Mouse (Mus musculus): ENCODE results near the gene Slc7a1.

Slc7a1 gene

GRCm38 (mm10) chr5:148369178-148369577 is 30.5 kb downstream of the Slc7a1 start:
- 95% methylated on average over 3 of the region's 3 CpGs for WGBS

- WGBS = 86% methylated on average over 3 of the region's 3 CpGs
Measured at GRCm38 (mm10) chr5:148367816-148368215, 31.9 kb downstream of the Slc7a1 start.

GRCm38 (mm10) chr5:148366455-148366854 is 33.2 kb downstream of the Slc7a1 start:
- WGBS = 88% methylated on average over 9 of the region's 9 CpGs

GRCm38 (mm10) chr5:148363441-148364113 is 36.1 kb downstream of the Slc7a1 start:
- 81% methylated on average over 22 of the region's 22 CpGs for WGBS

GRCm38 (mm10) chr5:148362296-148362695 is 37.4 kb downstream of the Slc7a1 start:
- WGBS = 96% methylated on average over 7 of the region's 7 CpGs

- 64% methylated on average over 3 of the region's 3 CpGs for WGBS
Measured at GRCm38 (mm10) chr5:148361759-148362010, 38.0 kb downstream of the Slc7a1 start.

- WGBS = 73% methylated on average over 16 of the region's 16 CpGs
Measured at GRCm38 (mm10) chr5:148360922-148361758, 38.6 kb downstream of the Slc7a1 start.

- 92% methylated on average over 11 of the region's 11 CpGs for WGBS
Measured at GRCm38 (mm10) chr5:148359131-148359530, 40.6 kb downstream of the Slc7a1 start.

- 90% methylated on average over 6 of the region's 6 CpGs for WGBS
Measured at GRCm38 (mm10) chr5:148357168-148357567, 42.5 kb downstream of the Slc7a1 start.

- WGBS = 69% methylated on average over 3 of the region's 3 CpGs
Measured at GRCm38 (mm10) chr5:148355822-148356221, 43.9 kb downstream of the Slc7a1 start.

GRCm38 (mm10) chr5:148354536-148354935 is 45.2 kb downstream of the Slc7a1 start:
- WGBS = 70% methylated on average over 8 of the region's 8 CpGs

GRCm38 (mm10) chr5:148353429-148353828 is 46.3 kb downstream of the Slc7a1 start:
- WGBS = 80% methylated on average over 16 of the region's 16 CpGs

GRCm38 (mm10) chr5:148349327-148350011 is 50.2 kb downstream of the Slc7a1 start:
- WGBS = 70% methylated on average over 15 of the region's 15 CpGs

- 89% methylated on average over 8 of the region's 8 CpGs for WGBS
Measured at GRCm38 (mm10) chr5:148348153-148348552, 51.6 kb downstream of the Slc7a1 start.

- WGBS = 91% methylated on average over 8 of the region's 8 CpGs
Measured at GRCm38 (mm10) chr5:148346543-148346942, 53.2 kb downstream of the Slc7a1 start.

GRCm38 (mm10) chr5:148344374-148344773 is 55.3 kb downstream of the Slc7a1 start:
- 51% methylated on average over 5 of the region's 5 CpGs for WGBS

- 50% methylated on average over 26 of the region's 26 CpGs for WGBS
Measured at GRCm38 (mm10) chr5:148342061-148342741, 57.5 kb downstream of the Slc7a1 start.

- 90% methylated on average over 5 of the region's 5 CpGs for WGBS
Measured at GRCm38 (mm10) chr5:148339126-148339525, 60.6 kb downstream of the Slc7a1 start.

GRCm38 (mm10) chr5:148332622-148332974 is 67.1 kb downstream of the Slc7a1 start:
- 33% methylated on average over 8 of the region's 8 CpGs for WGBS

- 84% methylated on average over 18 of the region's 18 CpGs for WGBS
Measured at GRCm38 (mm10) chr5:148331926-148332621, 67.6 kb downstream of the Slc7a1 start.

GRCm38 (mm10) chr5:148331229-148331776 is 68.4 kb downstream of the Slc7a1 start:
- 84% methylated on average over 11 of the region's 11 CpGs for WGBS
